Mouse (Mus musculus): ENCODE results near the gene Neurod1. TPM values are rescaled to one million over a fixed set of nuclear protein-coding genes. Genes with fewer than 3 reads are reported as not detected.
A peak's percentile ranks its signal among the peaks of the same experiment; 100 is the strongest.

Gene Neurod1
- polyA plus RNA-seq, 1 experiment from 2014 or later: not detected

DNA sequence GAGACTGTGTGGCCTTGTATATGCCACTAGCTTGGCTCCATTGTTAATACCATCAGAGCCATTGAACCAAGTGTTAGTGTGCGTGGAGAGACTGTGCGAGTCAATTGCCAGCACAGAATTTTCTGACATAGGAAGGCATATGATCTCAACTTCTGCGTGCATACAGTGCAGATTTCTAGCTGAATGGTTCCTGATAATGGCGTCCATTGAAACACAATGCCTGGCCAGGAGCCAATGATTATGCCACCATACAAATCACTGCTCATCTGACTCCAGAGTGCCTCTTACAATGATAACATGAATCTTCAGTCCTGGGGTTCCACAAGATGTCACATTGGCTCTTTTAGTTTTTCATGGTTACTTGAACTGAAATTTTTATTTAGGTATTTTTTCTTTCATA, 7.2 kb downstream of the Neurod1 start:
- H3K9me3 ChIP-seq (replicated peaks; ENCODE audit: control insufficient read depth, low read length): no peaks in the 10 kb centered on the region
- no peaks in the 10 kb centered on the region; the same call in 1 of the 2 replicates for H3K4me1 ChIP-seq (ENCODE audit: control insufficient read depth, insufficient read depth, low read length)
- 66% methylated on average over 4 of the region's 4 CpGs for WGBS
- no peak overlapping the region for H3K4me3 ChIP-seq (ENCODE audit: low read length)
- ATAC-seq (replicated peaks; ENCODE audit: extremely low read depth, insufficient read depth, low FRiP score): no peak
- H3K9ac ChIP-seq (ENCODE audit: low read length): no peak overlapping the region
- H3K36me3 ChIP-seq (ENCODE audit: control insufficient read depth, insufficient read depth): no peaks in the 10 kb centered on the region
- no peak overlapping the region for H3K4me2 ChIP-seq (ENCODE audit: low read depth, low read length)
- no peak overlapping the region for H3K27ac ChIP-seq (ENCODE audit: low read length)
- H3K27me3 ChIP-seq (ENCODE audit: control insufficient read depth, insufficient read depth, low read length): peaks cover 6% of the 10 kb centered on the region

- Histone ChIP-seq H3K4me1 (ENCODE audit: control insufficient read depth, insufficient read depth, low read length) (no peaks in the 10 kb centered on the region), H3K4me3 (ENCODE audit: low read length) (no peak overlapping the region), H3K9me3 (replicated peaks; ENCODE audit: control insufficient read depth, low read length) (no peaks in the 10 kb centered on the region), H3K4me2 (ENCODE audit: low read depth, low read length) (no peak overlapping the region), H3K27me3 (ENCODE audit: control insufficient read depth, insufficient read depth, low read length) (no peaks in the 10 kb centered on the region), H3K9ac (ENCODE audit: low read length) (no peak overlapping the region), H3K27ac (ENCODE audit: low read length) (no peak overlapping the region), H3K36me3 (ENCODE audit: control insufficient read depth, insufficient read depth) (no peaks in the 10 kb centered on the region)
- 63% methylated on average over 1 of the region's 1 CpGs for WGBS
- no peak for ATAC-seq (replicated peaks; ENCODE audit: extremely low read depth, insufficient read depth, low FRiP score)
These were observed 9.4 kb downstream of the Neurod1 start for GRCm38 (mm10) chr2:79447198-79447597.

GRCm38 (mm10) chr2:79443861-79444620, 12.5 kb downstream of the Neurod1 start:
- no peak for ATAC-seq (replicated peaks; ENCODE audit: extremely low read depth, insufficient read depth, low FRiP score)
- H3K4me1 ChIP-seq (ENCODE audit: control insufficient read depth, insufficient read depth, low read length): no peaks in the 10 kb centered on the region
- 72% methylated on average over 3 of the region's 3 CpGs for WGBS
- H3K27me3 ChIP-seq (ENCODE audit: control insufficient read depth, insufficient read depth, low read length): no peaks in the 10 kb centered on the region
- no peak overlapping the region for H3K4me3 ChIP-seq (ENCODE audit: low read length)
- no peak overlapping the region for H3K4me2 ChIP-seq (ENCODE audit: low read depth, low read length)
- no peak overlapping the region for H3K27ac ChIP-seq (ENCODE audit: low read length)
- H3K36me3 ChIP-seq (ENCODE audit: control insufficient read depth, insufficient read depth): no peaks in the 10 kb centered on the region
- H3K9ac ChIP-seq (ENCODE audit: low read length): no peak overlapping the region
- H3K9me3 ChIP-seq (replicated peaks; ENCODE audit: control insufficient read depth, low read length): no peaks in the 10 kb centered on the region

DNA sequence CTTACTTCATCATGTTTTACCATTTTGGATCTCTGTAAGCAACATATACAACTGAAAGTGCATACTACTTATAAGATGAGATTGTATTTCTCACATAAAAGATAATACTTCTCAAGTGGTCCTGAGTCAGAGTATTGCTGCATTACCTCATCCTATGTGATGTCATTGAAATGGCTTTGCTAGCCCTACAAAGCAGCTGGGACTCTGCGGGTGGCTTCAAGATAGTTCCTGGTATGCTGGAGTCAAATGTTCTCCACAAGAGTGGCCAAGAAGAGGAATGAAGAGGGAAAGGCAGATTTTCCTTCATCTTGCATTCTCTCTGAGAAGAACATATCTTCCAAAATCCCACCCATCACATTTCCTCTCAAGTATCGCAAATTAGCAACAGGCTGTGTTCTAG, 13.2 kb downstream of the Neurod1 start:
- H3K4me1 ChIP-seq (ENCODE audit: control insufficient read depth, insufficient read depth, low read length): no peaks in the 10 kb centered on the region
- H3K9me3 ChIP-seq (replicated peaks; ENCODE audit: control insufficient read depth, low read length): no peaks in the 10 kb centered on the region
- no peaks in the 10 kb centered on the region for H3K36me3 ChIP-seq (ENCODE audit: control insufficient read depth, insufficient read depth)
- H3K27ac ChIP-seq (ENCODE audit: low read length): no peak overlapping the region
- 87% methylated on average over 2 of the region's 2 CpGs for WGBS
- H3K9ac ChIP-seq (ENCODE audit: low read length): no peak overlapping the region
- H3K4me3 ChIP-seq (ENCODE audit: low read length): no peak overlapping the region
- no peak for ATAC-seq (replicated peaks; ENCODE audit: extremely low read depth, insufficient read depth, low FRiP score)
- H3K4me2 ChIP-seq (ENCODE audit: low read depth, low read length): no peak overlapping the region
- no peaks in the 10 kb centered on the region for H3K27me3 ChIP-seq (ENCODE audit: control insufficient read depth, insufficient read depth, low read length)

- ATAC-seq (replicated peaks; ENCODE audit: extremely low read depth, insufficient read depth, low FRiP score): no peak
- Histone ChIP-seq H3K36me3 (ENCODE audit: control insufficient read depth, insufficient read depth) (no peaks in the 10 kb centered on the region), H3K27ac (ENCODE audit: low read length) (no peak overlapping the region), H3K4me3 (ENCODE audit: low read length) (no peak overlapping the region), H3K9ac (ENCODE audit: low read length) (no peak overlapping the region), H3K4me2 (ENCODE audit: low read depth, low read length) (no peak overlapping the region), H3K27me3 (ENCODE audit: control insufficient read depth, insufficient read depth, low read length) (no peaks in the 10 kb centered on the region), H3K9me3 (replicated peaks; ENCODE audit: control insufficient read depth, low read length) (no peaks in the 10 kb centered on the region), H3K4me1 (ENCODE audit: control insufficient read depth, insufficient read depth, low read length) (no peaks in the 10 kb centered on the region)
- 74% methylated on average over 6 of the region's 6 CpGs for WGBS
These were observed 13.6 kb downstream of the Neurod1 start for GRCm38 (mm10) chr2:79442906-79443305.

DNA sequence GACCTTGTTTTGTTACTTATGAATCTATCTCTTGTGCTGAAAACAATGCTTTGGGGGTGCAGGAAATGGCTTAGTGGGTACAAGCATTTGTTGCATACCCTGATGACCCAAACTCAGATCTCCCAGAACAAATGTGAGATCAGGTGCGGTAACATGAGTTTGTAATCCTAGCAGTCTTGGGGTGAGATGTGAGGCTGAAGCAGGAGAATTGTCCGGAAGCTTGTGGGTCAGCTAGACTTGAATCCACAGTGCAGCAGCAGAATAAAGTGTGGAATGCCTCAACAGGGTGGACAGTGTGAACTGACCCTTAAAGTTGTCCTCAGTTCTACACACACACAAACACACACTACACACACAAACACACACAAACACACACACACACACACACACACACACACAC, 14.3 kb downstream of the Neurod1 start:
- whole genome bisulfite sequencing: 90% methylated on average over 2 of the region's 2 CpGs
- Histone ChIP-seq H3K27ac (ENCODE audit: low read length) (no peak overlapping the region), H3K4me2 (ENCODE audit: low read depth, low read length) (no peak overlapping the region), H3K36me3 (ENCODE audit: control insufficient read depth, insufficient read depth) (no peaks in the 10 kb centered on the region), H3K9me3 (replicated peaks; ENCODE audit: control insufficient read depth, low read length) (no peaks in the 10 kb centered on the region), H3K4me1 (ENCODE audit: control insufficient read depth, insufficient read depth, low read length) (no peaks in the 10 kb centered on the region), H3K27me3 (ENCODE audit: control insufficient read depth, insufficient read depth, low read length) (no peaks in the 10 kb centered on the region), H3K9ac (ENCODE audit: low read length) (no peak overlapping the region), H3K4me3 (ENCODE audit: low read length) (no peak overlapping the region)
- ATAC-seq (replicated peaks; ENCODE audit: extremely low read depth, insufficient read depth, low FRiP score): no peak

- H3K27me3 ChIP-seq (ENCODE audit: control insufficient read depth, insufficient read depth, low read length): peaks cover 7% of the 10 kb centered on the region
- no peak overlapping the region for H3K4me2 ChIP-seq (ENCODE audit: low read depth, low read length)
- H3K27ac ChIP-seq (ENCODE audit: low read length): no peak overlapping the region
- H3K4me1 ChIP-seq (ENCODE audit: control insufficient read depth, insufficient read depth, low read length): 0 out of 2 replicates have a peak, but pooled peaks cover 4% of the 10 kb centered on the region
- no peak overlapping the region for H3K9ac ChIP-seq (ENCODE audit: low read length)
- H3K4me3 ChIP-seq (ENCODE audit: low read length): no peak overlapping the region
- no peaks in the 10 kb centered on the region for H3K36me3 ChIP-seq (ENCODE audit: control insufficient read depth, insufficient read depth)
- no peaks in the 10 kb centered on the region for H3K9me3 ChIP-seq (replicated peaks; ENCODE audit: control insufficient read depth, low read length)
- ATAC-seq (replicated peaks; ENCODE audit: extremely low read depth, insufficient read depth, low FRiP score): no peak
These were observed 26.5 kb downstream of the Neurod1 start for GRCm38 (mm10) chr2:79430061-79430460.

DNA sequence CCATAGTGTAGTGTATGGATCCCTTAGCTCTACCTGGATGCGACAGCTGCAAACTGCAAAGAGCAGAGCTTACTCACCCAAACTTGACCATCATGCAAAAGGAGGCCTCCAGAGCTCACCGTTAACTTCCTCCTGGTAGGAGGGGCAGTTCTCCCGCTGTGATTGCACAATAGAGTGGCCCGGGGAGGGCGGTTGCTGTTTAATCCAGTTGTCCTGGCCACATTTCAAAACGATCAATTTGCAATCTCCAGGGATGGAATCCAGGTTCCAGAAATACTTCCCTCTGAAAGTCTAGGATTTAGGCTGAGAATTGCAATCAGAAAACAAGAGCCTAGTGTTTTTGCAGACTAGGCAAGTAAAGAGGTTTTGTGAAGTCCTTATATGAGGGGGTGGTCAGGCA, 26.9 kb downstream of the Neurod1 start:
- H3K9me3 ChIP-seq (replicated peaks; ENCODE audit: control insufficient read depth, low read length): no peaks in the 10 kb centered on the region
- H3K27ac ChIP-seq (ENCODE audit: low read length): no peak overlapping the region
- H3K4me2 ChIP-seq (ENCODE audit: low read depth, low read length): no peak overlapping the region
- peaks cover 7% of the 10 kb centered on the region for H3K27me3 ChIP-seq (ENCODE audit: control insufficient read depth, insufficient read depth, low read length)
- no peak overlapping the region for H3K4me3 ChIP-seq (ENCODE audit: low read length)
- H3K9ac ChIP-seq (ENCODE audit: low read length): no peak overlapping the region
- 0 out of 2 replicates have a peak, but pooled peaks cover 4% of the 10 kb centered on the region for H3K4me1 ChIP-seq (ENCODE audit: control insufficient read depth, insufficient read depth, low read length)
- no peak for ATAC-seq (replicated peaks; ENCODE audit: extremely low read depth, insufficient read depth, low FRiP score)
- H3K36me3 ChIP-seq (ENCODE audit: control insufficient read depth, insufficient read depth): no peaks in the 10 kb centered on the region
- 10% methylated on average over 6 of the region's 6 CpGs for WGBS

GRCm38 (mm10) chr2:79429108-79429507, 27.4 kb downstream of the Neurod1 start:
- H3K9ac ChIP-seq (ENCODE audit: low read length): no peak overlapping the region
- peaks cover 7% of the 10 kb centered on the region for H3K27me3 ChIP-seq (ENCODE audit: control insufficient read depth, insufficient read depth, low read length)
- H3K4me2 ChIP-seq (ENCODE audit: low read depth, low read length): peak overlapping the region; percentile 95
- peak overlapping the region; percentile 58 for H3K4me3 ChIP-seq (ENCODE audit: low read length)
- H3K4me1 ChIP-seq (ENCODE audit: control insufficient read depth, insufficient read depth, low read length): 0 out of 2 replicates have a peak, but pooled peaks cover 4% of the 10 kb centered on the region
- WGBS: 20% methylated on average over 7 of the region's 7 CpGs
- ATAC-seq (replicated peaks; ENCODE audit: extremely low read depth, insufficient read depth, low FRiP score): no peak
- no peak overlapping the region for H3K27ac ChIP-seq (ENCODE audit: low read length)
- no peaks in the 10 kb centered on the region for H3K36me3 ChIP-seq (ENCODE audit: control insufficient read depth, insufficient read depth)
- no peaks in the 10 kb centered on the region for H3K9me3 ChIP-seq (replicated peaks; ENCODE audit: control insufficient read depth, low read length)

All from heart, embryonic 16.5 days (tissue).